ENCODE assay signal across 8 mouse cellular contexts in genomic region chr9:72638951-72639842, GRCm38 (mm10). TPM values are rescaled to one million over a fixed set of nuclear protein-coding genes. Genes with fewer than 3 reads are reported as not detected.
A peak's percentile ranks its signal among the peaks of the same experiment; 100 is the strongest.
DNase-seq lines count a peak whose midpoint lies in the region; ATAC-seq and TF ChIP-seq lines count a peak whose summit lies in the region.

No protein-coding gene starts in this region.

- H3K36me3 ChIP-seq in forebrain, embryonic 14.5 days (ENCODE audit: control insufficient read depth, insufficient read depth, low read length), result no peaks in the 10 kb centered on the region
- no peaks in the 10 kb centered on the region for H3K36me3 ChIP-seq in liver, embryonic 11.5 days (ENCODE audit: control insufficient read depth, insufficient read depth, low read length)

- peak overlapping the region; percentile 59 for H3K4me2 ChIP-seq in forebrain, embryonic 14.5 days (ENCODE audit: low read length)
- H3K4me2 ChIP-seq in liver, embryonic 11.5 days, result peak overlapping the region; percentile 77

- peaks cover 25% of the 10 kb centered on the region for H3K4me1 ChIP-seq in forebrain, embryonic 14.5 days (ENCODE audit: control insufficient read depth, insufficient read depth, low read length)
- peaks cover 16% of the 10 kb centered on the region for H3K4me1 ChIP-seq in liver, embryonic 11.5 days (replicated peaks; ENCODE audit: control insufficient read depth, insufficient read depth, low read length)
- H3K4me1 ChIP-seq in olfactory bulb, adult 2 months (ENCODE audit: control insufficient read depth, insufficient read depth, low read length), result peaks cover 15% of the 10 kb centered on the region

- H3K9ac ChIP-seq in forebrain, embryonic 14.5 days (ENCODE audit: low read length), result peak overlapping the region; percentile 65
- H3K9ac ChIP-seq in liver, embryonic 11.5 days (ENCODE audit: low read depth, low read length), result peak overlapping the region; percentile 75

- H3K4me3 ChIP-seq in gastrocnemius, adult 2 months, result peak overlapping the region; percentile 68
- peak overlapping the region; percentile 28 for H3K4me3 ChIP-seq in forebrain, embryonic 14.5 days (ENCODE audit: low read depth, low read length)
- peak overlapping the region; percentile 49 for H3K4me3 ChIP-seq in liver, embryonic 11.5 days (ENCODE audit: low read depth, low read length)
- H3K4me3 ChIP-seq in olfactory bulb, adult 2 months (ENCODE audit: insufficient read depth, low read depth, low read length), result peak overlapping the region; percentile 13

- no peaks in the 10 kb centered on the region for H3K27me3 ChIP-seq in forebrain, embryonic 14.5 days (replicated peaks; ENCODE audit: control insufficient read depth, insufficient read depth, low read length)
- no peaks in the 10 kb centered on the region for H3K27me3 ChIP-seq in liver, embryonic 11.5 days (replicated peaks; ENCODE audit: control insufficient read depth, insufficient read depth, low read length)

- peak; percentile 84 for ATAC-seq in forebrain, embryonic 14.5 days
- ATAC-seq in liver, embryonic 11.5 days (replicated peaks; ENCODE audit: low FRiP score), result peak; percentile 70; the same call in 1 of the 2 replicates
- ATAC-seq in granulocyte monocyte progenitor cell, adult 5-6 weeks (replicated peaks; ENCODE audit: poor library complexity, severe bottlenecking), result no peak

- H3K27ac ChIP-seq in gastrocnemius, adult 2 months, result peak overlapping the region; percentile 98
- peak overlapping the region; percentile 98 for H3K27ac ChIP-seq in forebrain, embryonic 14.5 days (ENCODE audit: low read depth, low read length)
- peak overlapping the region; percentile 93 for H3K27ac ChIP-seq in liver, embryonic 11.5 days (ENCODE audit: low read depth, low read length)
- peak overlapping the region; percentile 65 for H3K27ac ChIP-seq in olfactory bulb, adult 2 months (ENCODE audit: insufficient read depth, low read depth, low read length)

- TF ChIP-seq CTCF in gastrocnemius, adult 2 months (IDR thresholded peaks at IDR 0.05), result no peak
- TF ChIP-seq CTCF in olfactory bulb, adult 2 months (IDR thresholded peaks at IDR 0.05; ENCODE audit: insufficient read depth, low read depth, low read length), result no peak

- H3K9me3 ChIP-seq in forebrain, embryonic 14.5 days (replicated peaks; ENCODE audit: control insufficient read depth, low read length), result no peaks in the 10 kb centered on the region
- H3K9me3 ChIP-seq in liver, embryonic 11.5 days (ENCODE audit: control insufficient read depth, low read length), result no peaks in the 10 kb centered on the region

- intact Hi-C loops in gastrocnemius, adult 2 months (cut with DNase I), result no loop called here
- intact Hi-C loops in gastrocnemius, postnatal 36 days (cut with DNase I), result no loop called here

- WGBS in forebrain, embryonic 14.5 days, result 28% methylated on average over 9 of the region's 9 CpGs
- 57% methylated on average over 9 of the region's 9 CpGs for WGBS in liver, embryonic 11.5 days
- 52% methylated on average over 9 of the region's 9 CpGs for WGBS in olfactory bulb, adult 2 months

- peak; percentile 41 for DNase-seq in gastrocnemius, adult 2 months
- DNase-seq in gastrocnemius, postnatal 4 days (ENCODE audit: low spot score in 2 of 2), result no peak
- DNase-seq in Muller cell, postnatal 12 days (ENCODE audit: inconsistent ontology term), result peak; percentile 47
- DNase-seq in forebrain, embryonic 14.5 days (ENCODE audit: low spot score), result peak; percentile 91
- no peak for DNase-seq in liver, embryonic 11.5 days (ENCODE audit: low spot score)
- no peak for DNase-seq in gastrocnemius, postnatal 36 days

- TF ChIP-seq POLR2A in olfactory bulb, adult 2 months (IDR thresholded peaks at IDR 0.05; ENCODE audit: insufficient read depth, low read depth, low read length), result no peak

RNA-seq across cellular contexts. Expression of gene Nedd4, which starts 22.9 kb away (rescaled TPM):
- total RNA-seq in gastrocnemius, adult 2 months (2021), result 100 to 1,000 TPM; 273 to 325 TPM
- 100 to 1,000 TPM; 884 to 908 TPM for total RNA-seq in gastrocnemius, postnatal 4 days (2021)
- polyA plus RNA-seq in forebrain, embryonic 14.5 days (2014; fragmentation: Nextera tagmentation; extraction: Ambion mirVana), result 437 and 459 TPM in 2 replicates
- 302 and 334 TPM in 2 replicates for polyA plus RNA-seq in liver, embryonic 11.5 days (2014; fragmentation: Nextera tagmentation; extraction: Ambion mirVana)
- 216 and 232 TPM in 2 replicates for polyA plus RNA-seq in olfactory bulb, adult 2 months (2012; ENCODE audit: insufficient read depth, insufficient read length, low replicate concordance, missing spikeins)
- 118 and 129 TPM in 2 replicates for total RNA-seq in granulocyte monocyte progenitor cell, adult 5-6 weeks (2014; fragmentation: Nextera tagmentation)
- total RNA-seq in granulocyte monocyte progenitor cell, adult 5-6 weeks (2017), result 154 and 167 TPM in 2 replicates
- total RNA-seq in gastrocnemius, postnatal 36 days (2021), result 100 to 1,000 TPM; 250 to 283 TPM

Comparison
In these comparisons a context has a peak if more than half of its experiments do, and no peak if none do; other contexts are left out.
1. DNase-seq: peak in gastrocnemius, adult 2 months (single experiment), Muller cell, postnatal 12 days (single experiment) and forebrain, embryonic 14.5 days (single experiment); none in gastrocnemius, postnatal 4 days (0 of 2), liver, embryonic 11.5 days (single experiment) and gastrocnemius, postnatal 36 days (0 of 2).
2. H3K4me3 ChIP-seq: peak in every context shown above with its lines; median percentile 68 in gastrocnemius, adult 2 months; 49 in liver, embryonic 11.5 days; 28 in forebrain, embryonic 14.5 days; 13 in olfactory bulb, adult 2 months.
3. Peak in every context shown above with its lines, with median percentiles within 50 percentile points of each other: H3K27ac ChIP-seq.